Mouse (Mus musculus): ENCODE measurements around the gene Gm10643.

GRCm38 (mm10) chr8:84106216-84107040, 41.5 kb upstream of the Gm10643 start:
- TF ChIP-seq CTCF (IDR thresholded peaks at IDR 0.05; ENCODE audit: borderline replicate concordance, insufficient read depth, low read depth, low read length) (no peak), POLR2A (IDR thresholded peaks at IDR 0.05; ENCODE audit: borderline replicate concordance, insufficient read depth, low read length) (no peak)
